Comparison of ENCODE assay signal across 1 mouse cellular context in genomic region chr10:22728257-22728656, GRCm38 (mm10).
A peak's percentile ranks its signal among the peaks of the same experiment; 100 is the strongest.
TF ChIP-seq lines count a peak whose summit lies in the region.

No protein-coding gene starts in this region.

TF ChIP-seq in MEL, 35 proteins besides CTCF, POLR2A, EP300 and RAD21 (continued from another document):
- TF ChIP-seq ELF1 (IDR thresholded peaks at IDR 0.05; ENCODE audit: low read depth, low read length), result no peak
- TF ChIP-seq RCOR1 (IDR thresholded peaks at IDR 0.05; ENCODE audit: low read depth, low read length), result no peak
- TF ChIP-seq UBTF (IDR thresholded peaks at IDR 0.05; ENCODE audit: borderline replicate concordance, insufficient read depth, low read depth, low read length), result no peak
- TF ChIP-seq KAT2A (conservative IDR thresholded peaks at IDR 0.05; ENCODE audit: low read depth, low read length), result no peak
- no peak for TF ChIP-seq CHD1 (IDR thresholded peaks at IDR 0.05; ENCODE audit: low read depth, low read length)
- TF ChIP-seq ZNF384 (IDR thresholded peaks at IDR 0.05; ENCODE audit: low read depth, low read length), result no peak
- TF ChIP-seq ZKSCAN1 (IDR thresholded peaks at IDR 0.05; ENCODE audit: low read depth, low read length), result no peak
- peak; percentile 10; the same call in 1 of the 2 replicates for TF ChIP-seq MAX (IDR thresholded peaks at IDR 0.05; ENCODE audit: low read length)
- no peak for TF ChIP-seq GABPA (IDR thresholded peaks at IDR 0.05; ENCODE audit: low read depth, low read length)
- TF ChIP-seq NRF1 (IDR thresholded peaks at IDR 0.05; ENCODE audit: insufficient read depth, low read depth, low read length, poor library complexity, severe bottlenecking), result no peak
- no peak for TF ChIP-seq MAFK (IDR thresholded peaks at IDR 0.05; ENCODE audit: borderline replicate concordance, low read depth, low read length)
- no peak for TF ChIP-seq E2F4 (IDR thresholded peaks at IDR 0.05; ENCODE audit: borderline replicate concordance, low read depth, low read length)
- peak; percentile 64; the same call in 1 of the 2 replicates for TF ChIP-seq MXI1 (IDR thresholded peaks at IDR 0.05; ENCODE audit: low read depth, low read length)
- no peak for TF ChIP-seq MYB (IDR thresholded peaks at IDR 0.05; ENCODE audit: low read depth, low read length)
- peak; percentile 56; the same call in 1 of the 2 replicates for TF ChIP-seq USF1 (IDR thresholded peaks at IDR 0.05; ENCODE audit: low read depth, low read length)
- no peak for TF ChIP-seq CHD2 (IDR thresholded peaks at IDR 0.05; ENCODE audit: low read length)
- 0 out of 2 replicates have a peak, but pooled peaks have one; percentile 19 for TF ChIP-seq SIN3A (IDR thresholded peaks at IDR 0.05; ENCODE audit: low read length)
- TF ChIP-seq TAL1 (IDR thresholded peaks at IDR 0.05; ENCODE audit: low read length), result no peak
- TF ChIP-seq TCF12 (IDR thresholded peaks at IDR 0.05; ENCODE audit: low read depth, low read length), result no peak; the same call in 1 of the 2 replicates
- no peak for TF ChIP-seq BHLHE40 (IDR thresholded peaks at IDR 0.05; ENCODE audit: borderline replicate concordance, low read depth, low read length)
- no peak for TF ChIP-seq MEF2A (IDR thresholded peaks at IDR 0.05; ENCODE audit: extremely low read depth, insufficient replicate concordance, low read depth, low read length, poor library complexity, severe bottlenecking)
